Mouse (Mus musculus) myocyte (in vitro differentiated cells): ENCODE results near the gene Kcne3. TPM values are rescaled to one million over a fixed set of nuclear protein-coding genes. Genes with fewer than 3 reads are reported as not detected.

ENCODE experiments used
- H3K27me3 ChIP-seq: one replicate; pipeline ENCODE4 v1.6.1; 2011; ENCODE audit not compliant: control insufficient read depth, insufficient read depth, insufficient read length
- H3K36me3 ChIP-seq: one replicate; pipeline ENCODE4 v1.6.1; 2011; ENCODE audit not compliant: control insufficient read depth, insufficient read depth
- H3K4me2 ChIP-seq: one replicate; pipeline ENCODE4 v1.6.1; 2011; ENCODE audit warnings: low read depth, control low read depth
- H3K4me3 ChIP-seq: one replicate; pipeline ENCODE4 v1.5.1; 2011; ENCODE audit warnings: mild to moderate bottlenecking, control low read depth, moderate library complexity
- H3K79me2 ChIP-seq: one replicate; pipeline ENCODE4 v1.6.1; 2011; ENCODE audit not compliant: control insufficient read depth, insufficient read depth
- H3ac ChIP-seq: one replicate; pipeline ENCODE4 v1.6.1; 2011; ENCODE audit not compliant: control insufficient read depth, insufficient read length
- CEBPB ChIP-seq: IDR thresholded peaks from 2 replicates; pipeline ENCODE4 v1.6.1; 2011; ENCODE audit warnings: mild to moderate bottlenecking, moderate library complexity; ENCODE audit not compliant: poor library complexity, insufficient read depth, severe bottlenecking
- E2F4 ChIP-seq: IDR thresholded peaks from one replicate; pipeline ENCODE4 v1.6.1; 2011; ENCODE audit warnings: mild to moderate bottlenecking, control low read depth, moderate library complexity; ENCODE audit not compliant: insufficient read depth
- MAX ChIP-seq: IDR thresholded peaks from one replicate; pipeline ENCODE4 v1.6.1; 2011; ENCODE audit warnings: low read depth, mild to moderate bottlenecking, control low read depth
- MYOD1 ChIP-seq, 3 experiments: IDR thresholded peaks; one replicate each; pipeline ENCODE4 v1.6.1; 2011; ENCODE audit warnings: control low read depth in 2 of 3, low read depth in 2 of 3, mild to moderate bottlenecking in 2 of 3, moderate library complexity in 1 of 3; ENCODE audit not compliant: insufficient read length in 2 of 3, control insufficient read depth in 1 of 3
- MYOG ChIP-seq, 3 experiments: IDR thresholded peaks; one replicate each; pipeline ENCODE4 v1.6.1; 2011; ENCODE audit warnings: control low read depth in 2 of 3, low read depth in 2 of 3, mild to moderate bottlenecking in 2 of 3; ENCODE audit not compliant: insufficient read length in 2 of 3, control insufficient read depth in 1 of 3, insufficient read depth in 1 of 3
- POLR2A ChIP-seq: IDR thresholded peaks from one replicate; pipeline ENCODE4 v1.6.1; 2011; ENCODE audit warnings: low read depth, mild to moderate bottlenecking, control low read depth, moderate library complexity; ENCODE audit not compliant: insufficient read length
- POLR2AphosphoS2 ChIP-seq: IDR thresholded peaks from one replicate; pipeline ENCODE4 v1.6.1; 2011; ENCODE audit warnings: low read depth, control low read depth; ENCODE audit not compliant: insufficient read length
- REST ChIP-seq: IDR thresholded peaks from one replicate; pipeline ENCODE4 v1.6.1; 2011; ENCODE audit warnings: mild to moderate bottlenecking, control low read depth, moderate library complexity; ENCODE audit not compliant: insufficient read depth, insufficient read length
- SRF ChIP-seq: IDR thresholded peaks from one replicate; pipeline ENCODE4 v1.6.1; 2011; ENCODE audit warnings: low read depth; ENCODE audit not compliant: control insufficient read depth, insufficient read length
- TCF12 ChIP-seq: IDR thresholded peaks from one replicate; pipeline ENCODE4 v1.6.1; 2011; ENCODE audit warnings: mild to moderate bottlenecking, control low read depth; ENCODE audit not compliant: poor library complexity, insufficient read depth, severe bottlenecking
- TCF3 ChIP-seq: IDR thresholded peaks from one replicate; pipeline ENCODE4 v1.6.1; 2011; ENCODE audit warnings: low read depth, control low read depth; ENCODE audit not compliant: insufficient read length
- USF1 ChIP-seq: IDR thresholded peaks from one replicate; pipeline ENCODE4 v1.6.1; 2011; ENCODE audit warnings: low read depth, mild to moderate bottlenecking, control low read depth, moderate library complexity
- polyA plus RNA-seq: library from polyadenylated mRNA; unstranded; fragments of >200 nt; fragmentation: generic; extraction: Trizol; gene quantifications from one replicate; pipeline ENCODE4 v1.2.1, GENCODE M21; 2012; ENCODE audit warnings: missing spikeins

Kcne3 gene
- polyA plus RNA-seq, 1 experiment, result not detected

- Histone ChIP-seq H3K4me3 (no peak overlapping the region), H3K36me3 (no peaks in the 10 kb centered on the region), H3K79me2 (no peaks in the 10 kb centered on the region), H3ac (no peak overlapping the region), H3K27me3 (no peaks in the 10 kb centered on the region), H3K4me2 (no peak overlapping the region)
- no peak for TF ChIP-seq MAX
- no peak for TF ChIP-seq MYOG (IDR thresholded peaks at IDR 0.05; ENCODE audit: control insufficient read depth in 1 of 3, insufficient read depth in 1 of 3, insufficient read length in 2 of 3, low read depth in 2 of 3)
- TF ChIP-seq E2F4, result no peak
- TF ChIP-seq TCF3, result no peak
- no peak for TF ChIP-seq TCF12
- no peak for TF ChIP-seq POLR2A
- TF ChIP-seq CEBPB, result no peak
- TF ChIP-seq SRF, result no peak
Observed at GRCm38 (mm10) chr7:100137038-100137437, 39.3 kb upstream of the Kcne3 start.

GRCm38 (mm10) chr7:100138075-100138474 is 38.2 kb upstream of the Kcne3 start:
- H3K4me3 ChIP-seq, result no peak overlapping the region
- no peak overlapping the region for H3ac ChIP-seq
- H3K79me2 ChIP-seq, result no peaks in the 10 kb centered on the region
- H3K27me3 ChIP-seq, result no peaks in the 10 kb centered on the region
- TF ChIP-seq CEBPB, result no peak
- no peak for TF ChIP-seq MAX
- TF ChIP-seq REST, result no peak
- TF ChIP-seq POLR2AphosphoS2, result no peak
- TF ChIP-seq SRF, result no peak
- no peak for TF ChIP-seq E2F4
- TF ChIP-seq TCF3, result no peak
- TF ChIP-seq POLR2A, result no peak
- TF ChIP-seq USF1, result no peak
- TF ChIP-seq TCF12, result no peak
- no peak overlapping the region for H3K4me2 ChIP-seq
- H3K36me3 ChIP-seq, result no peaks in the 10 kb centered on the region

- H3ac ChIP-seq, result no peak overlapping the region
- TF ChIP-seq MAX, result no peak
- no peak for TF ChIP-seq TCF3
- no peak for TF ChIP-seq MYOD1 (IDR thresholded peaks at IDR 0.05; ENCODE audit: control insufficient read depth in 1 of 3, insufficient read length in 2 of 3, low read depth in 2 of 3)
- TF ChIP-seq SRF, result no peak
- no peak for TF ChIP-seq REST
- TF ChIP-seq E2F4, result no peak
- no peak for TF ChIP-seq MYOG (IDR thresholded peaks at IDR 0.05; ENCODE audit: control insufficient read depth in 1 of 3, insufficient read depth in 1 of 3, insufficient read length in 2 of 3, low read depth in 2 of 3)
- no peak for TF ChIP-seq CEBPB
- TF ChIP-seq TCF12, result no peak
- no peak for TF ChIP-seq USF1
- TF ChIP-seq POLR2A, result no peak
- no peak overlapping the region for H3K4me2 ChIP-seq
- H3K36me3 ChIP-seq, result no peaks in the 10 kb centered on the region
- H3K79me2 ChIP-seq, result no peaks in the 10 kb centered on the region
- H3K27me3 ChIP-seq, result no peaks in the 10 kb centered on the region
- H3K4me3 ChIP-seq, result no peak overlapping the region
Observed at GRCm38 (mm10) chr7:100140591-100140990, 35.7 kb upstream of the Kcne3 start.

GRCm38 (mm10) chr7:100148586-100148985 is 27.7 kb upstream of the Kcne3 start:
- no peak overlapping the region for H3K4me3 ChIP-seq
- H3K27me3 ChIP-seq, result no peaks in the 10 kb centered on the region
- TF ChIP-seq REST (no peak), SRF (no peak), E2F4 (no peak), TCF3 (no peak), MAX (no peak), POLR2A (no peak), USF1 (no peak), MYOG (IDR thresholded peaks at IDR 0.05; ENCODE audit: control insufficient read depth in 1 of 3, insufficient read depth in 1 of 3, insufficient read length in 2 of 3, low read depth in 2 of 3) (no peak), MYOD1 (IDR thresholded peaks at IDR 0.05; ENCODE audit: control insufficient read depth in 1 of 3, insufficient read length in 2 of 3, low read depth in 2 of 3) (no peak), POLR2AphosphoS2 (no peak), CEBPB (no peak)
- no peak overlapping the region for H3K4me2 ChIP-seq
- no peaks in the 10 kb centered on the region for H3K79me2 ChIP-seq
- no peak overlapping the region for H3ac ChIP-seq
- H3K36me3 ChIP-seq, result no peaks in the 10 kb centered on the region

- Histone ChIP-seq H3K4me2 (no peak overlapping the region), H3K27me3 (no peaks in the 10 kb centered on the region), H3ac (no peak overlapping the region), H3K4me3 (no peak overlapping the region), H3K36me3 (no peaks in the 10 kb centered on the region), H3K79me2 (no peaks in the 10 kb centered on the region)
- TF ChIP-seq POLR2AphosphoS2 (no peak), TCF12 (no peak), USF1 (no peak), MYOD1 (IDR thresholded peaks at IDR 0.05; ENCODE audit: control insufficient read depth in 1 of 3, insufficient read length in 2 of 3, low read depth in 2 of 3) (no peak), SRF (no peak), CEBPB (no peak), POLR2A (no peak), MAX (no peak), MYOG (IDR thresholded peaks at IDR 0.05; ENCODE audit: control insufficient read depth in 1 of 3, insufficient read depth in 1 of 3, insufficient read length in 2 of 3, low read depth in 2 of 3) (no peak), TCF3 (no peak), E2F4 (no peak), REST (no peak)
Observed at GRCm38 (mm10) chr7:100150086-100150485, 26.2 kb upstream of the Kcne3 start.
